Mouse (Mus musculus) erythroblast, embryonic 14.5 days (primary cell): ENCODE data around the gene Nav2.

ENCODE experiments used
- GATA1 ChIP-seq: IDR thresholded peaks from 2 replicates; pipeline ENCODE4 v1.6.1; 2012; ENCODE audit warnings: low read length, inconsistent platforms, mixed read lengths
- TAL1 ChIP-seq: IDR thresholded peaks from 3 replicates; pipeline ENCODE4 v1.6.1; 2012; ENCODE audit warnings: low read length, inconsistent platforms, mixed read lengths

DNA sequence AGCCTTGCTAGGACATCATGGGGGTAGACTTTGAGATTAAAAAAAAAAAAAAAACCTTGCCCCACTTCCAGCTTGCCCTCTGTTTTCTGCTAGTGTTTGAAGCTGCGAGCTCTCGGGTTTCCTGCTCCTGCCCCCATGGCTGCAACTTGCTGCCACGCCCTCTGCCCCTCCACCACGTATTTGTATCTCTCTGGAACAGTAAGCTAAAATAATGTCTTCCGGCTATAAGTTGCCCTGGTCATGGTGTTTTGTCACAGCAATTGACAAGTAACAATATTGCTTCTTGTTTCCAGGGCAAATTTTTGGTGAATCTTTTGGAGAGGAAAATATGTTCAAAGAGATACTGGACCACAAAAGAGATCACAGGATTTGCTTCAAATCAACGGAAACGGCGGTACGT is 10.1 kb upstream of the Nav2 start:
- TF ChIP-seq GATA1, result no peak
- TF ChIP-seq TAL1, result no peak
